Mouse (Mus musculus): Measurements from ENCODE around the gene Gm21117. TPM values are rescaled to one million over a fixed set of nuclear protein-coding genes. Genes with fewer than 3 reads are reported as not detected.
"Not testable (repeated sequence)": the region's sequence is repeated elsewhere in the genome, so short reads cannot be mapped to it uniquely, and the experiment has no call there.

Gene Gm21117
- polyA plus RNA-seq (2012; rRNA removed), result not detected in 2 replicates

GRCm38 (mm10) chrY:51124920-51125319 is at the start of gene Gm21117:
TSS of gene Gm21117 (plus strand) at chrY:51125220.
- DNase-seq (ENCODE audit: extremely low spot score in 1 of 2, low spot score in 1 of 2), result not testable (repeated sequence)
